Mouse (Mus musculus) urinary bladder, postnatal 25 days (tissue): ENCODE results near the gene Naa35.

Source experiments
- DNase-seq: peaks from one replicate; pipeline ENCODE4 v3.0.0; 2022; ENCODE audit warnings: low spot score

The Naa35 gene

GRCm38 (mm10) chr13:59639368-59640177, 54.5 kb downstream of the Naa35 start:
- no peak for DNase-seq

GRCm38 (mm10) chr13:59640178-59640440, 55.0 kb downstream of the Naa35 start:
- DNase-seq, result no peak

- DNase-seq, result no peak
Observed at GRCm38 (mm10) chr13:59642818-59643217, 57.8 kb downstream of the Naa35 start.

- DNase-seq, result no peak
Observed at GRCm38 (mm10) chr13:59645491-59645890, 60.4 kb downstream of the Naa35 start.

GRCm38 (mm10) chr13:59646674-59647244, 61.7 kb downstream of the Naa35 start:
- DNase-seq, result no peak

- DNase-seq, result no peak
Observed at GRCm38 (mm10) chr13:59647484-59647883, 62.4 kb downstream of the Naa35 start.

- DNase-seq, result no peak
Observed at GRCm38 (mm10) chr13:59648598-59648997, 63.5 kb downstream of the Naa35 start.

GRCm38 (mm10) chr13:59649781-59650180, 64.7 kb downstream of the Naa35 start:
- no peak for DNase-seq

- no peak for DNase-seq
Observed at GRCm38 (mm10) chr13:59652651-59653050, 67.6 kb downstream of the Naa35 start.

- no peak for DNase-seq
Observed at GRCm38 (mm10) chr13:59653136-59653535, 68.1 kb downstream of the Naa35 start.

GRCm38 (mm10) chr13:59654465-59654864, 69.4 kb downstream of the Naa35 start:
- no peak for DNase-seq

GRCm38 (mm10) chr13:59655718-59656315, 70.8 kb downstream of the Naa35 start:
- DNase-seq, result no peak

- DNase-seq, result no peak
Observed at GRCm38 (mm10) chr13:59656316-59656832, 71.3 kb downstream of the Naa35 start.

- no peak for DNase-seq
Observed at GRCm38 (mm10) chr13:59656975-59657388, 71.9 kb downstream of the Naa35 start.

- DNase-seq, result no peak
Observed at GRCm38 (mm10) chr13:59657781-59658180, 72.7 kb downstream of the Naa35 start.

- no peak for DNase-seq
Observed at GRCm38 (mm10) chr13:59660371-59660770, 75.3 kb downstream of the Naa35 start.

GRCm38 (mm10) chr13:59661387-59661786, 76.3 kb downstream of the Naa35 start:
- no peak for DNase-seq

- DNase-seq, result no peak
Observed at GRCm38 (mm10) chr13:59661966-59662365, 76.9 kb downstream of the Naa35 start.

- DNase-seq, result no peak
Observed at GRCm38 (mm10) chr13:59663939-59664712, 79.1 kb downstream of the Naa35 start.

- DNase-seq, result no peak
Observed at GRCm38 (mm10) chr13:59667763-59668162, 82.7 kb downstream of the Naa35 start.

GRCm38 (mm10) chr13:59668501-59669093, 83.5 kb downstream of the Naa35 start:
- peak; percentile 33 for DNase-seq

- no peak for DNase-seq
Observed at GRCm38 (mm10) chr13:59669946-59670345, 84.9 kb downstream of the Naa35 start.
